Mouse (Mus musculus) testis, adult 2 months (tissue): ENCODE data around the gene Gm20458.

Source experiments
- CTCF ChIP-seq: fragments of 200-500 bp; IDR thresholded peaks from 2 replicates; pipeline ENCODE4 v1.5.1; 2012; ENCODE audit warnings: low read depth, mild to moderate bottlenecking, inconsistent platforms, low read length, moderate library complexity; ENCODE audit not compliant: control insufficient read depth, insufficient read depth, insufficient replicate concordance
- POLR2A ChIP-seq: fragments of 200-500 bp; IDR thresholded peaks from 2 replicates; pipeline ENCODE4 v1.6.1; 2012; ENCODE audit warnings: low read depth, mild to moderate bottlenecking, inconsistent platforms, low read length, moderate library complexity; ENCODE audit not compliant: control insufficient read depth

DNA sequence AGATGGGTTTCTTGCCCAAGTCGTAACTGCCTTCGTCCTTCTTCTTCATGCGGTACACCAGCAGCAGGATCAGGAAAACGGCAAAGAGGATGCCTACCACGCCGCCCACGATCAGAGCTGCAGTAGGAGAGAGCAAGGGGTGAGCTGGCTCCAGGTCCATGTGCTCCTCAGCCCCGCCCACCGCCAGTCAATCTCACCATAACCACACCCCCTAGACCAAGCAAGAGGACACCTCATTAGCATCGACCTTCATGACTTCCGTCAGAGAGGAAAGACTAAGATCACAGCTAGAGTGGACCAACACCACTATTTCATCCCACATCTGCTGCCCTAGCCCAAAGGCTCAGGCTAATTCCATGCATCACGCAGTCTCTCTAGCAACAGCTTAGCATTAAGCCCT is 34.6 kb upstream of the Gm20458 start:
- TF ChIP-seq CTCF (no peak), POLR2A (no peak)
